Mouse (Mus musculus) skeletal muscle tissue, adult 2 months (tissue): ENCODE data around the gene Cpn1.

Experiments
- DNase-seq: peaks from one replicate; pipeline ENCODE4 v3.0.0-alpha.2; 2012; ENCODE audit warnings: low read depth, low spot score

The Cpn1 gene

GRCm38 (mm10) chr19:43939769-43940689, 46.3 kb downstream of the Cpn1 start, which contains the start of gene Dnmbp:
Dnmbp (minus strand) TSS chr19:43940191.
- peak; percentile 52 for DNase-seq

GRCm38 (mm10) chr19:43939171-43939768, 47.1 kb downstream of the Cpn1 start:
- no peak for DNase-seq

DNA sequence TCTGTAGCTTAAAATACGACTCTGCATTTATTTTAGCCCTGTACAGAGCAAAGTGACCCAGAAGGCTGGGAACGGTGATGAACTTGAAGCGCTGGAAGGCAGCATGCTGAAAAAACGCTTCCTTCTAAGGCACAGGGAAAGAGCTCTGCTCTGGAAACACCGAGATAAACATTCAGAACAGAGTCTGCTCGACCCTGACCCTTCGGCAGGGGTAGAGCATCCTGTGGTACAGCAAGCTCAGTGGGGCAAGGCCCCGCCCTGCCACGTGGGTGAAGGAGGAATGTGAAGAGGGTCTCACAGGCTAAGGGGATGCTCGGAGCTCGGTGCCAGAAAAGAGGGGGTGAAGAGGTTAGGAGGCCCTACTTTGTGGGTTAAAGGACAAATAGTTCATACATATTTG, 48.0 kb downstream of the Cpn1 start:
- no peak for DNase-seq

DNA sequence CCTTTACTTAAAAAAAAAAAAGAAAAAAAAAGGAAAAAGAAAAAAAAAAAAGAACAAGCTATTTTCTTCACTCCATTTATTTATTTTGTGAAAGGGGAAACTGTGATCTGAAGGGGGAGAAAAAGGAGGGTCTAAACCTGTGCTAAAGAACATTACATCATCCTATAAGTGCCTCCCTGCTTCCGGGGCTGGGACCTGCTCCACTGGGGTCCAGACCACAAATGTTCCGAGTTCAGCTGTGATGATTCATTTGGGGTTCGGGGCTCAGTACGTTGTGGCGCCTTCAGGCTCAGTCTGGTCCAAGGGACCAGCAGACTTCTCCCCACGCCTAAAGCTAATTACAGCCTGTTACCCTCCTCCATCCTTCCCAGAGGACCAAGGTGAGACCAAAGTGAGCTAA, 55.4 kb downstream of the Cpn1 start:
- DNase-seq: no peak

DNA sequence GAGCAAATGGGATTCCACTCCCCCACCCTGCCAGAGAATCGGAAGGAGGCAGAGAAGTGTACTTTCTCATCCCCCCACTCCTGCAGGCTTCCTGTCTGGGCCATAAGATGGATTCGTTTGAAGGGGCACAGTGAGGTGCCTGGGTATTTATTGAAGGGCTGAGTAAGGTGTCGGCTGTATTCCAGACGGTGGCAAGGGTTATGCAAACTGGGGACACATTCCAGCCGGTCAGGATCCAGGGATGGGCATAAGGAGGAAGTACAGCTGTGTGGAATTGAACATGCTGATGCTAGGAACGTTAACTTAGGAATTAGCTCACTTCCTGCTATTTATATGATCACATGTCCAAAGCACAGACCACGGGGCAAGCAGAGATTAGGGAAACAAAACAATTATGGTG, 56.0 kb downstream of the Cpn1 start:
- no peak for DNase-seq

- DNase-seq: no peak
Measured at GRCm38 (mm10) chr19:43929869-43930268, 56.5 kb downstream of the Cpn1 start.

GRCm38 (mm10) chr19:43927967-43928366, 58.4 kb downstream of the Cpn1 start:
- no peak for DNase-seq

- DNase-seq: no peak
Measured at GRCm38 (mm10) chr19:43927057-43927456, 59.3 kb downstream of the Cpn1 start.

- DNase-seq: no peak
Measured at GRCm38 (mm10) chr19:43926141-43926987, 60.0 kb downstream of the Cpn1 start.

DNA sequence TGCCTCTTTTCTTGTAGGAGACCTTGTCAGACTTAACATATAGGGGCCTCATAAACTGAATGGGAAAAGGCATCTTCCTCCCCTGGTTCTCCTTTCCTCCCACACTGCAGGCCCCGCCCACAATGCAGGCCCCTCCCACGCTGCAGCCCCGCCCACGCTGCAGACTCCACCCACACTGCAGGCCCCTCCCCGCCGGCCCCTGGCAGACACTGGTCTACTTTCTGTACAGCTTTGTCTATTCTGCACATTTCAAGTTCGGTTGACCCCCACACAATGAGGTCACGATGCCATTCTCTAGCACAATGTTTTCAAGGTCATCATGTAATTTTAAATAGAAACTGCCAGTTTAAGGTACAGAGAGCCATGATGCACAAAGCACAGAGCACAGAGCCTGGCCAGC, 62.0 kb downstream of the Cpn1 start:
- DNase-seq: no peak

- DNase-seq: no peak
Measured at GRCm38 (mm10) chr19:43922963-43923362, 63.4 kb downstream of the Cpn1 start.

DNA sequence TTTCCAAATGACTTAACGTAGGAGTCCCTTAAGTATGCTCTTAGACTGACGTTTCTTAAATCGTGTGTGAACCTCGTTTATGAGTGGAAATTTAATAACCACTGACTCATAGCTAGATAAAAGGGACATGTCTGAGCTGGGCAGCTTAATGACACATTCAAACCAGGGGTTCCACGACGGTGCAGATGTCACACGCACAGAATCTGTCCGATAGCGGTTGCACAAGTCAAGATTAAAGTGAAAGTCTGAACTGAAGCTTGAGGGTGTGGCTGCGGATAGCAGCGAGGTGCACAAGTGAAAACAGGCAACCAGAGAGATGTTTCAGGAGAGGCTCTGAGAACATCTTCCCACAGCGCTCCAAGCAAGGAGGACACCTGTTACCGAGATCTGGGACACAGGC, 64.9 kb downstream of the Cpn1 start:
- no peak for DNase-seq

GRCm38 (mm10) chr19:43920453-43921300, 65.7 kb downstream of the Cpn1 start:
- DNase-seq: no peak

DNA sequence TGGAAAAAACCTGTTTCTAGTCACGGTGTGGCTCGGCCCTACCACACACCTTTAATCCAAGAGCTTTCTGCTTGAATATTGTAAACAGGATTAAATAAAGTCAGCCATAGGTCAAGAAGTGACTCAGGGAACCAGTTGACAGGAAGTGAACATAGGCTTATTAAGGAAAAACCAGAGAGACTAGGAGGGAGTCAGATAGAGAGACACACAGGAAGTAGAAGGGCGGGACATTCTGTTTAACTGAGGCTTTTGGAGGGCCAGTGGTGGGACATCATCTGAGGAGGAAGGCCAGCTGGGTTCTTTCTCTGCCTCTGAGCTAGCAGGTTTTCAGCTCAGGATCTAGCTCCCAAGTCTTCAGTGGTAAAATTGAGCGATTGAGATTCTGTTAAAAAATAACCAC, 66.5 kb downstream of the Cpn1 start:
- DNase-seq: no peak

- no peak for DNase-seq
Measured at GRCm38 (mm10) chr19:43918834-43919233, 67.5 kb downstream of the Cpn1 start.

GRCm38 (mm10) chr19:43917763-43918162, 68.6 kb downstream of the Cpn1 start:
- no peak for DNase-seq

GRCm38 (mm10) chr19:43917406-43917691, 69.0 kb downstream of the Cpn1 start:
- no peak for DNase-seq

- DNase-seq: no peak
Measured at GRCm38 (mm10) chr19:43916586-43917405, 69.6 kb downstream of the Cpn1 start.

DNA sequence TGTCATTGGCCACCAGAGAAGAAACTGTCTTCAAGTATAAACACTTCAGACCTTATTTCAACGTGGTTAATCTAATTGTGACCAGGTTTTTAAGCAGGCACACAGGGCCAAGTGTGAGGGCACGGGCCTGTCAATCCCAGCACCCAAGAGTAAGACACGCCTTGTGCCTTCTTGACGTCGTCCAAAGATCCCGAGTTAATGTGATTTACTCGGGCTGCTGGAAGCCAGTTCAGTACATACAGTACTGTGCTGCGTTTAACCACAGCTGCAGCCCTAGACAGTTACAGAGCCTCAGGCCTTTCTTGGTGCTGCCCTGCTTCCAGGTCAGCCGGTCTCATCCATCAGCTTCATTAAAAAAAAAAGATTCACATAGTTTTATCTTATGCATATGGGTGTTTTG, 70.9 kb downstream of the Cpn1 start:
- no peak for DNase-seq

DNA sequence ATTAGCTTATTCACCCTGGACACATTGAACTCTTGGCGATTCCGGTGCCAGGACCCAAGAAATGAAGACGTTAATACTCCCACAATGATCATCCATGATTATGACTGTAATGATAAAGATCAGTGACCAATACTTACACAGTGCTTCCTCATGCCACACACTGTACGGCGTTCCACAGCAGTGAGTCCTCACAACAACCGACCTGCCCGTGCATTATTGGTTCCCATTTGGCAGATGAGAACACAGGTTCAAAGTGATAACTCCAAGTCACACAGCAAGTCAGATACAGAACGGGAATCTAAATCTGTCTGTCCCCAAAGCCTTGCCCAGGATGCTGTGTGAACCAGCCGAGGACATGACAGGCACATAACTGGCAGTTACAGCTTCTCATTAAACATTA, 71.4 kb downstream of the Cpn1 start:
- DNase-seq: no peak
